Mouse (Mus musculus) brain, embryonic 14.5 days (tissue): ENCODE measurements around the gene Brca1.

ENCODE experiments used
- CTCF ChIP-seq: fragments of 200-500 bp; IDR thresholded peaks from 2 replicates; pipeline ENCODE4 v1.5.1; 2012; ENCODE audit warnings: inconsistent platforms, mild to moderate bottlenecking, moderate library complexity, borderline replicate concordance; ENCODE audit not compliant: insufficient read depth, insufficient read length; ENCODE audit errors: extremely low read depth
- POLR2A ChIP-seq: fragments of 200-500 bp; IDR thresholded peaks from 2 replicates; pipeline ENCODE4 v1.6.1; 2012; ENCODE audit warnings: mild to moderate bottlenecking, inconsistent platforms, borderline replicate concordance; ENCODE audit not compliant: poor library complexity, insufficient read depth, insufficient read length, severe bottlenecking; ENCODE audit errors: extremely low read depth

DNA sequence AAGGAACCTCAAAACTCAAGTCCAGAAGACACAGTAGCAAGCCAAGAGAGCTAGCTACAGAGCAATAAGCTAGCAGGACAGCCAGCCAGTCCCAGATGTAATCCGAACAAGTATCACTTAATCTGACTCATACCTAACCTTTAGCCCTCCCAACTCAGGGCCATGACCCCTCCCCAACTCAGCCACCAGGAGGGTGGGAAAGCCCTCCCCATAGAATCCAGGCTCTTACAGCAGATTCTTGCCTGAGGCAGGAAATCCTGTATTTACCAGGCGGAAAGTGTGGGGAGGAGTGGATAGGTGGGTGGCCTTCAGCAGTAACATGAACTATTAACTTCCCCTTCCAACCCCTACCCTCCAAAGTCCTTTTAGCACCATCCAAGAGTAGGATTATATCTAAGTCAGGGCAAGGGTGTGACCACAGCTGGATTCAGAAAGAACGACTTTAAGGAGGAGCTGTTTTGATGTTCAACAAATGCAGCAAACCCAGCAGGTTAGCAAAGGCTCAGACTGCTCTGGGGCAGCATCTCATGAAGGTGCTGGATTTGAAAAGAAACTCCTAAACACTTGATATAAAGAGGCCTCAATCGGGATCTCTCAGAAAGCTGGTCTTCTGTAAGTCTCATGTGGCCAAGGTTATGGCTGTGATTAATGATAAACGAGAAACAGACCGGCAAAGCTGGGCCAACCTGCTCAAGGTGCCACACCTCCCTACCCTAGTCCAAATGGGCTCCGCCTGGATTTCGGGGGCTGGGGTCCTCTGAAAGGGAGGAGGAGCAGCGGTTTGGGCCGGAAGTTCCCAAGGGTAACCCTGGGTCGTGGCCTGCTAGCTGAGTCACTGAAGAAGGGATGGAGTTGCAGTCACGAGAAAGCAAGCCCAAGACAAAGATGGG, 87.3 kb downstream of the Brca1 start, which contains the start of gene Rnd2:
- TF ChIP-seq POLR2A, result no peak
- no peak for TF ChIP-seq CTCF
